Mouse (Mus musculus): ENCODE measurements at regions not wholly inside any gene's neighbourhood (a gene's known extent, or its start where the extent isn't known, plus 50 kb on each side); places are given as distances from the start of the nearest gene placed in this dataset.

DNA sequence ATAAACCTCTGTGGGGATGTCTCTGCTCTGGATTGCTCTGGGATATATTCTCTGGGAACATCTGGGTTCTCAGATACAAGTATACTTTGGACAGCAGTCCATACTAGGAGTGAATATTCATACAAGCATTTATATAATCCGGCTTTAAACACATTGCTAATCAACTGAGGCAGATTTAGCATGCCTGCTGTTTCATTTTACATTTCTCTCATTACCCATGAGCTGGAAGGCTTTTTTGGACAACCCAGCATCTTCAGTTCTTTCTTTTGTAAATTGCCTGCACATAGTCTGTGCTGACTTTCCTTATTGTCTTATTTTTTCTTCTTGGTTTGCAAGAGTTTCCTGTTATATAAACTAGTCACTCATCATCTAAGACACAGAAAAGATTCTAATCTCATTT is 131.9 kb upstream of the Cp start:
- ATAC-seq, result no peak

DNA sequence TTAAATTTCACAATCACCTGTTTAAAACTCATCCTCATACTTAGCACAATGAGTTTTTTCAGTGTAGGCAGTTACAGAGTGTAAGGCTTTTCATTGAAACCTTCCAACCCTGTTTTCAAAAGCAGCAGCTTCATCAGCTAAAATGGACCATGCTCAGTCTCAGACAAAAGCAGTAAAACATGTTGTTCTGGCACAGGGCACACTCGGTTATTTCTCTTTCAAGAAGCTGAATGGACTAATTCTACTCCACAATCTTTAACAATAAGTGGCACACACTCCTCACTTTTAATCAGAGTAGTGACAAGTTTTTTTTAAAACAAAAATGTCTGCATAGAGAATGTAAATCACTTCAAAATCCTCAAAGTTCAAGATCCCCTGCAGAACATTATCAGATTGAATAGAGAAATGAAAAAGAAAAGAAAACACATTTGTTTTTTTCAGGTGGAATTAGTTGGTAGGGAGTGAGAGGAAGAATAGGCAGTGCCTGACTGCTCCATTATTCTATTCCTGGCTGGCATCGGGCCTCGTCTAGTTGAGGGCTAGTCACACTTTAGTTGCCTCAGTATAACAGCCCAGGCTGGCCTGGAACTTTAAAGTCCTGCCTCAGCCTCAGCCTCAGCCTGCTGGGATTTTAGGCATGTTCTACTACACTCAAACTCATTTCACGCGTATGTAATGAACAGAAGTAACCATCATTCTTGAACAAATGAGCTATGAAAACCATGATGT is 128.2 kb upstream of the Cp start:
- Histone ChIP-seq H3K4me2 (ENCODE audit: low read depth, low read length) (no peak overlapping the region), H3K27me3 (ENCODE audit: insufficient read depth, low read length) (no peaks in the 10 kb centered on the region), H3K36me3 (replicated peaks; ENCODE audit: insufficient read depth, low read length) (no peaks in the 10 kb centered on the region), H3K4me3 (ENCODE audit: low read depth, low read length) (no peak overlapping the region), H3K4me1 (ENCODE audit: insufficient read depth) (no peaks in the 10 kb centered on the region), H3K9ac (replicated peaks) (no peak overlapping the region), H3K9me3 (ENCODE audit: low read length) (no peaks in the 10 kb centered on the region), H3K27ac (ENCODE audit: low read depth) (no peak overlapping the region)
- no peak for DNase-seq
- WGBS (ENCODE audit: insufficient replicate concordance), result 84% methylated on average over 5 of the region's 5 CpGs
- no peak for ATAC-seq
- TF ChIP-seq CTCF (IDR thresholded peaks at IDR 0.05; ENCODE audit: low read depth), result no peak
- TF ChIP-seq EP300 (IDR thresholded peaks at IDR 0.05; ENCODE audit: low read depth), result no peak

More for the DNA sequence above, 131.9 kb upstream of the Cp start:
- no peaks in the 10 kb centered on the region for H3K4me1 ChIP-seq (ENCODE audit: insufficient read depth)
- no peak for DNase-seq
- H3K27me3 ChIP-seq (ENCODE audit: insufficient read depth, low read length), result no peaks in the 10 kb centered on the region
- WGBS (ENCODE audit: insufficient replicate concordance), result 78% methylated on average over 1 of the region's 1 CpGs
- H3K9me3 ChIP-seq (ENCODE audit: low read length), result no peaks in the 10 kb centered on the region
- H3K27ac ChIP-seq (ENCODE audit: low read depth), result no peak overlapping the region
- no peak overlapping the region for H3K4me3 ChIP-seq (ENCODE audit: low read depth, low read length)
- no peaks in the 10 kb centered on the region for H3K36me3 ChIP-seq (replicated peaks; ENCODE audit: insufficient read depth, low read length)
- H3K9ac ChIP-seq (replicated peaks), result no peak overlapping the region
- no peak for TF ChIP-seq CTCF (IDR thresholded peaks at IDR 0.05; ENCODE audit: low read depth)
- no peak overlapping the region for H3K4me2 ChIP-seq (ENCODE audit: low read depth, low read length)

DNA sequence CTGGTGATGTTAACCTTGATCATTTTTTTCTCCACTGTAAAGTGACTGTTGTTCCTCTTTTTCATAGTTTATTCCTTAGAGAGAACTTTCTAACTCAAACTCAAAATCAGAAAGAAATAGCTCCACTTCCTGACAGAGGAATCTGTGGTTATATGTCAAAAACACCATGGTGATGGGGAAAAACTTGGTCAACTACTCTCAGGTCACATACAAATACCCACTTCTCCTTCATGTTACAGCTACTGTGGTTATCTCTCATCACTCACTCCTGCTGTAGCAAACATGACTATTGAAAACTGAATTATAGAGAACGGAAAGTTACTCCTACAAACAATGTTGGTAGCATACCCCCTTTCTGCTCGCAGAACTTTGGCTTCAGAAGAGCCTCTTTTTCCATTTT is 127.1 kb upstream of the Cp start:
- Histone ChIP-seq H3K9ac (replicated peaks) (no peak overlapping the region), H3K36me3 (replicated peaks; ENCODE audit: insufficient read depth, low read length) (no peaks in the 10 kb centered on the region), H3K27me3 (ENCODE audit: insufficient read depth, low read length) (no peaks in the 10 kb centered on the region), H3K4me2 (ENCODE audit: low read depth, low read length) (no peak overlapping the region), H3K27ac (ENCODE audit: low read depth) (no peak overlapping the region), H3K4me3 (ENCODE audit: low read depth, low read length) (no peak overlapping the region), H3K4me1 (ENCODE audit: insufficient read depth) (no peaks in the 10 kb centered on the region), H3K9me3 (ENCODE audit: low read length) (no peaks in the 10 kb centered on the region)
- WGBS (ENCODE audit: insufficient replicate concordance), result 54% methylated on average over 2 of the region's 2 CpGs
- TF ChIP-seq CTCF (IDR thresholded peaks at IDR 0.05; ENCODE audit: low read depth), result no peak
- TF ChIP-seq EP300 (IDR thresholded peaks at IDR 0.05; ENCODE audit: low read depth), result no peak
- ATAC-seq, result no peak
- DNase-seq, result no peak

DNA sequence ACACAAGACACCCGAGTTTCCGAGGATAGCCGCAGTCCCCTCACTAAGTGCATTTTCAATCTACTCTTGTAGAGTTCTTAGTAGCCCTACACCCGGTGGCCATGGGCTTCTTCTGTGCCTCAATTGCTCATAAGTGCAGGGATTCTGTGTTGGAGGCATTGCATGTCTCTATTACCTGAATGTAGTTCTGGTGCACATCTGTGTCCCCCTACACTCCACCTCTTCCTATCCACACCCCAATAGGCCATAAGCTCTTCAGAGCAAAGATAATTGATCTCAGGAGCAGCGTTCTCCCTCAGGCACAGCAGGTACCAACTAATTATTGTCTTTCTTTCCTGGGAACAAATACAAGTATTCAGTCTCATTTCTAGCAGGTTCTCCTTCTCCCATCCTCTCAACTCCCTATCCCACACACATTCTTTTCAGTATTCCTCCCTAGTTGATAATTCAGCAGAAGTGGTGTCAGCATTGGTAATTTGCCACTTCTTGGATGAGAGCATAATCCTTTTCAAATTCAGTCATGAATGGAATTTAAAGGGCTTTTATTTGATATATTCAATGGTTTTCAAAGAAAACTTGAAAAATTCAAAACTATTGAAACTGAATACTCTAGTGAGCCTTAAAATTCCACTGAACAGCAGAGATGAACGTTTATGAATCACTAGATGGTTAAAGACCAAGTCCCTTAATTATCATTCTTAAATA is 108.7 kb upstream of the Cp start:
- Histone ChIP-seq H3K36me3 (replicated peaks; ENCODE audit: insufficient read depth, low read length) (no peaks in the 10 kb centered on the region), H3K27ac (ENCODE audit: low read depth) (no peak overlapping the region), H3K4me2 (ENCODE audit: low read depth, low read length) (no peak overlapping the region), H3K9ac (replicated peaks) (no peak overlapping the region), H3K27me3 (ENCODE audit: insufficient read depth, low read length) (no peaks in the 10 kb centered on the region), H3K4me3 (ENCODE audit: low read depth, low read length) (no peak overlapping the region), H3K9me3 (ENCODE audit: low read length) (no peaks in the 10 kb centered on the region), H3K4me1 (ENCODE audit: insufficient read depth) (no peaks in the 10 kb centered on the region)
- 62% methylated on average over 6 of the region's 6 CpGs for WGBS (ENCODE audit: insufficient replicate concordance)
- DNase-seq (no peak), ATAC-seq (no peak)
- TF ChIP-seq CTCF (IDR thresholded peaks at IDR 0.05; ENCODE audit: low read depth), result no peak
- no peak for TF ChIP-seq EP300 (IDR thresholded peaks at IDR 0.05; ENCODE audit: low read depth)

DNA sequence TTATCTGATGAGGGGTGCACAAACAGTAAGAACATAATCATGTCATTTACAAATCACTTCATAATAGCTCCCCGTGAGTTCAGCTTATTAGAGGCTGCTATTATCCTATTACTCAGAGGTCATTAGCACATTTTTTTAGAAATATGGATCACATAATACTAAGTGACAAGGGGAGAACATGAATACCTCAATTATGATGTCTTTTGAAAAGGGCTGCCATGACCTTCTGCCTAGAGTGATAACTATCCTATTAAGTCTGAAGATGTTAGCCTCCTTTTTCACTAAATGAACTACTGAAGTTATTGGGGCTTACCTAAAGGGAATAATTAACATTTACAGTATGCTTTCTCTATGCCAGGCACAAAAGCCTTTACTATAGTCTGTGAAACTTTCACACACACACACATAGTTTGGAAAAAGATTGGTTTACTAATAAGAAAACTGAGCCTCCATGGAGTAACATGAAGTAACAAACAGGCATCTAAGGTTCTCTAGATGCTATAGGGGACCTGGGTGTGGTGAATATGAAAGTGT is 108.1 kb upstream of the Cp start:
- H3K4me2 ChIP-seq (ENCODE audit: low read depth, low read length), result no peak overlapping the region
- no peaks in the 10 kb centered on the region for H3K27me3 ChIP-seq (ENCODE audit: insufficient read depth, low read length)
- H3K36me3 ChIP-seq (replicated peaks; ENCODE audit: insufficient read depth, low read length), result no peaks in the 10 kb centered on the region
- H3K9ac ChIP-seq (replicated peaks), result no peak overlapping the region
- WGBS (ENCODE audit: insufficient replicate concordance), result 74% methylated on average over 1 of the region's 1 CpGs
- ATAC-seq (no peak), DNase-seq (no peak)
- no peak for TF ChIP-seq EP300 (IDR thresholded peaks at IDR 0.05; ENCODE audit: low read depth)
- no peak for TF ChIP-seq CTCF (IDR thresholded peaks at IDR 0.05; ENCODE audit: low read depth)
- no peaks in the 10 kb centered on the region for H3K4me1 ChIP-seq (ENCODE audit: insufficient read depth)
- H3K27ac ChIP-seq (ENCODE audit: low read depth), result no peak overlapping the region
- H3K9me3 ChIP-seq (ENCODE audit: low read length), result no peaks in the 10 kb centered on the region
- H3K4me3 ChIP-seq (ENCODE audit: low read depth, low read length), result no peak overlapping the region

DNA sequence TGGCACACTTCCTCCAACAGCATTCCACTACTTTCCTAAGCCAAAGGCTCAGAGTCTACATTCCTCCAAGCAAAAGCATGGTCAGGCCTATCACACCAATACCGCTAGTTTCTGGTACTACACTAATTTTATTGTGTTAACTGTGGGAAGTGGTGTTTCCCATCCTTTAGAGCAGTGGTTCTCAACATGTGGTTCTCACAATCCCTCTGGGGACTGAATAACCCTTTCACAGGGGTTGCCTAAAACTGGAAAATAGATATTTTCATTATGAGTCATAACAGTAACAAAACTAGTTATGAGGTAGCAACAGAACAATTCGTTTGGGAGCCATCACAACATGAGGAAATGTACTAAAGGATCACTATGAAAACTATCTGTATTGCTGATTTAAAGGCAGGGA is 74.2 kb upstream of the Cp start:
- no peaks in the 10 kb centered on the region for H3K36me3 ChIP-seq (replicated peaks; ENCODE audit: insufficient read depth, low read length)
- WGBS (ENCODE audit: insufficient replicate concordance), result 77% methylated on average over 2 of the region's 2 CpGs
- TF ChIP-seq EP300 (IDR thresholded peaks at IDR 0.05; ENCODE audit: low read depth) (no peak), CTCF (IDR thresholded peaks at IDR 0.05; ENCODE audit: low read depth) (no peak)
- H3K9me3 ChIP-seq (ENCODE audit: low read length), result no peaks in the 10 kb centered on the region
- no peaks in the 10 kb centered on the region for H3K27me3 ChIP-seq (ENCODE audit: insufficient read depth, low read length)
- no peak overlapping the region for H3K4me2 ChIP-seq (ENCODE audit: low read depth, low read length)
- ATAC-seq (no peak), DNase-seq (no peak)
- H3K4me3 ChIP-seq (ENCODE audit: low read depth, low read length), result no peak overlapping the region
- H3K27ac ChIP-seq (ENCODE audit: low read depth), result no peak overlapping the region
- no peak overlapping the region for H3K9ac ChIP-seq (replicated peaks)
- no peaks in the 10 kb centered on the region for H3K4me1 ChIP-seq (ENCODE audit: insufficient read depth)

All from liver, postnatal 0 days (tissue).